Mouse (Mus musculus) kidney, adult 11 months (tissue): ENCODE data around the gene Pbx1.
"Not testable (repeated sequence)": the region's sequence is repeated elsewhere in the genome, so short reads cannot be mapped to it uniquely, and the experiment has no call there.

Experiments
- DNase-seq: peaks from one replicate; pipeline ENCODE4 v3.0.0; 2022

Gene Pbx1

GRCm38 (mm10) chr1:168432232-168432280 lies at the start of gene Pbx1:
Gene Pbx1 (minus strand): TSS chr1:168432270.
- not testable (repeated sequence) for DNase-seq

GRCm38 (mm10) chr1:168479626-168480025 lies 47.6 kb upstream of the Pbx1 start:
- DNase-seq = no peak

- no peak for DNase-seq
Measured at GRCm38 (mm10) chr1:168478829-168479228, 46.8 kb upstream of the Pbx1 start.

GRCm38 (mm10) chr1:168476917-168477316 lies 44.8 kb upstream of the Pbx1 start:
- DNase-seq = no peak

GRCm38 (mm10) chr1:168476216-168476897 lies 44.3 kb upstream of the Pbx1 start:
- DNase-seq = no peak

GRCm38 (mm10) chr1:168475579-168476208 lies 43.6 kb upstream of the Pbx1 start:
- no peak for DNase-seq

- no peak for DNase-seq
Measured at GRCm38 (mm10) chr1:168473255-168474069, 41.4 kb upstream of the Pbx1 start.

GRCm38 (mm10) chr1:168472545-168473254 lies 40.6 kb upstream of the Pbx1 start:
- no peak for DNase-seq

- no peak for DNase-seq
Measured at GRCm38 (mm10) chr1:168459426-168459825, 27.4 kb upstream of the Pbx1 start.

- no peak for DNase-seq
Measured at GRCm38 (mm10) chr1:168457191-168457747, 25.2 kb upstream of the Pbx1 start.

GRCm38 (mm10) chr1:168455178-168455577 lies 23.1 kb upstream of the Pbx1 start:
- DNase-seq = no peak

- DNase-seq = no peak
Measured at GRCm38 (mm10) chr1:168433671-168434070, 1.6 kb upstream of the Pbx1 start.

GRCm38 (mm10) chr1:168432281-168432725 lies 233 bp upstream of the Pbx1 start:
- DNase-seq = peak; percentile 99

- DNase-seq = peak; percentile 39
Measured at GRCm38 (mm10) chr1:168431711-168432231, 299 bp downstream of the Pbx1 start.

GRCm38 (mm10) chr1:168430868-168431710 lies 981 bp downstream of the Pbx1 start:
- DNase-seq = no peak

GRCm38 (mm10) chr1:168429856-168430644 lies 2.0 kb downstream of the Pbx1 start:
- DNase-seq = no peak

- DNase-seq = no peak
Measured at GRCm38 (mm10) chr1:168429406-168429805, 2.7 kb downstream of the Pbx1 start.

GRCm38 (mm10) chr1:168428255-168428654 lies 3.8 kb downstream of the Pbx1 start:
- no peak for DNase-seq

GRCm38 (mm10) chr1:168427596-168427995 lies 4.5 kb downstream of the Pbx1 start:
- DNase-seq = no peak

GRCm38 (mm10) chr1:168426900-168427299 lies 5.2 kb downstream of the Pbx1 start:
- DNase-seq = no peak

- DNase-seq = no peak
Measured at GRCm38 (mm10) chr1:168426281-168426680, 5.8 kb downstream of the Pbx1 start.
